Mouse (Mus musculus) midbrain, embryonic 13.5 days (tissue): ENCODE measurements around the gene Cdh6. TPM values are rescaled to one million over a fixed set of nuclear protein-coding genes. Genes with fewer than 3 reads are reported as not detected.

Experiments used
- ATAC-seq: fragments of 200-750 bp; cut with Nextera tagmentation; 2 replicates; pipeline ENCODE4 v1.8.0; 2017; ENCODE audit warnings: mild to moderate bottlenecking, moderate TSS enrichment, moderate library complexity
- H3K27ac ChIP-seq: fragments of 300-500 bp; sonication (generic); 2 replicates; pipeline ENCODE4 v1.5.1; 2015; ENCODE audit warnings: inconsistent platforms, mild to moderate bottlenecking, moderate library complexity
- H3K27me3 ChIP-seq: fragments of 300-500 bp; sonication (generic); 2 replicates; pipeline ENCODE4 v1.6.1; 2015; ENCODE audit warnings: mild to moderate bottlenecking, inconsistent platforms
- H3K36me3 ChIP-seq: fragments of 300-500 bp; sonication (generic); 2 replicates; pipeline ENCODE4 v1.6.1; 2015; ENCODE audit warnings: mild to moderate bottlenecking, inconsistent platforms
- H3K4me1 ChIP-seq: fragments of 300-500 bp; sonication (generic); replicated peaks from 2 replicates; pipeline ENCODE4 v1.6.1; 2015; ENCODE audit warnings: inconsistent platforms
- H3K4me2 ChIP-seq: fragments of 300-500 bp; sonication (generic); replicated peaks from 2 replicates; pipeline ENCODE4 v1.6.1; 2015; ENCODE audit warnings: moderate library complexity, mild to moderate bottlenecking, inconsistent platforms
- H3K4me3 ChIP-seq: fragments of 300-500 bp; sonication (generic); replicated peaks from 2 replicates; pipeline ENCODE4 v1.5.1; 2015; ENCODE audit warnings: mild to moderate bottlenecking, inconsistent platforms
- H3K9ac ChIP-seq: fragments of 300-500 bp; sonication (generic); replicated peaks from 2 replicates; pipeline ENCODE4 v1.6.1; 2015; ENCODE audit warnings: mild to moderate bottlenecking, inconsistent platforms
- H3K9me3 ChIP-seq: fragments of 300-500 bp; sonication (generic); 2 replicates; pipeline ENCODE4 v1.6.1; 2016; ENCODE audit warnings: mild to moderate bottlenecking, inconsistent platforms
- WGBS: fragments of 180-500 bp; shearing (Covaris S2); methylation state at CpG from one replicate; pipeline ENCODE4 v1.1.7; 2015; 5-methylcytosine and 5-hydroxymethylcytosine counted together
- polyA plus RNA-seq: library from polyadenylated mRNA; unstranded; fragments of >200 nt; fragmentation: Nextera tagmentation; extraction: Ambion mirVana; gene quantifications from 2 replicates; pipeline ENCODE4 v1.2.1, GENCODE M21; 2015

The Cdh6 gene
- polyA plus RNA-seq, 1 experiment from 2014 or later: 10.2 TPM

GRCm38 (mm10) chr15:13088504-13089058 lies 84.9 kb downstream of the Cdh6 start:
- H3K4me3 ChIP-seq: no peak overlapping the region
- H3K4me1 ChIP-seq: 0 out of 2 replicates have a peak, but pooled peaks cover 4% of the 10 kb centered on the region
- peak; percentile 91 for ATAC-seq
- H3K27me3 ChIP-seq: no peaks in the 10 kb centered on the region
- no peaks in the 10 kb centered on the region for H3K36me3 ChIP-seq
- WGBS: 41% methylated on average over 7 of the region's 7 CpGs
- no peaks in the 10 kb centered on the region for H3K9me3 ChIP-seq
- no peak overlapping the region for H3K4me2 ChIP-seq
- H3K27ac ChIP-seq: no peak overlapping the region
- no peak overlapping the region for H3K9ac ChIP-seq

- Histone ChIP-seq H3K36me3 (no peaks in the 10 kb centered on the region), H3K4me2 (no peak overlapping the region), H3K9ac (no peak overlapping the region), H3K27me3 (no peaks in the 10 kb centered on the region), H3K4me1 (no peaks in the 10 kb centered on the region), H3K27ac (no peak overlapping the region), H3K9me3 (no peaks in the 10 kb centered on the region), H3K4me3 (no peak overlapping the region)
- 88% methylated on average over 9 of the region's 9 CpGs for WGBS
- ATAC-seq: no peak
Observed at GRCm38 (mm10) chr15:13084746-13085145, 88.7 kb downstream of the Cdh6 start.

GRCm38 (mm10) chr15:13076908-13077669 lies 96.4 kb downstream of the Cdh6 start:
- H3K27me3 ChIP-seq: no peaks in the 10 kb centered on the region
- H3K9me3 ChIP-seq: no peaks in the 10 kb centered on the region
- no peak overlapping the region for H3K27ac ChIP-seq
- H3K4me2 ChIP-seq: no peak overlapping the region
- no peak overlapping the region for H3K4me3 ChIP-seq
- no peak overlapping the region for H3K9ac ChIP-seq
- no peaks in the 10 kb centered on the region for H3K36me3 ChIP-seq
- no peak for ATAC-seq
- WGBS: 79% methylated on average over 8 of the region's 8 CpGs
- no peaks in the 10 kb centered on the region for H3K4me1 ChIP-seq

GRCm38 (mm10) chr15:13074047-13074446 lies 99.4 kb downstream of the Cdh6 start:
- Histone ChIP-seq H3K4me1 (no peaks in the 10 kb centered on the region), H3K36me3 (no peaks in the 10 kb centered on the region), H3K4me3 (no peak overlapping the region), H3K9ac (no peak overlapping the region), H3K27ac (no peak overlapping the region), H3K27me3 (no peaks in the 10 kb centered on the region), H3K4me2 (no peak overlapping the region), H3K9me3 (no peaks in the 10 kb centered on the region)
- no peak for ATAC-seq
- WGBS: 70% methylated on average over 4 of the region's 4 CpGs

- H3K4me3 ChIP-seq: no peak overlapping the region
- H3K36me3 ChIP-seq: no peaks in the 10 kb centered on the region
- H3K27ac ChIP-seq: no peak overlapping the region
- peak; percentile 49; the same call in 1 of the 2 replicates for ATAC-seq
- no peaks in the 10 kb centered on the region for H3K9me3 ChIP-seq
- H3K27me3 ChIP-seq: no peaks in the 10 kb centered on the region
- H3K9ac ChIP-seq: no peak overlapping the region
- H3K4me2 ChIP-seq: no peak overlapping the region
- peaks cover 15% of the 10 kb centered on the region for H3K4me1 ChIP-seq
Observed at GRCm38 (mm10) chr15:13068213-13068516, 105.3 kb downstream of the Cdh6 start.

- Histone ChIP-seq H3K9me3 (no peaks in the 10 kb centered on the region), H3K36me3 (no peaks in the 10 kb centered on the region), H3K4me1 (peaks cover 15% of the 10 kb centered on the region), H3K27ac (no peak overlapping the region), H3K4me2 (peak overlapping the region; percentile 40), H3K4me3 (0 out of 2 replicates have a peak overlapping the region, but pooled peaks have one; percentile 12), H3K27me3 (no peaks in the 10 kb centered on the region), H3K9ac (no peak overlapping the region)
- ATAC-seq: peak; percentile 80
- 54% methylated on average over 20 of the region's 20 CpGs for WGBS
Observed at GRCm38 (mm10) chr15:13067429-13068212, 105.9 kb downstream of the Cdh6 start.

- 78% methylated on average over 9 of the region's 9 CpGs for WGBS
Observed at GRCm38 (mm10) chr15:13066765-13067164, 106.7 kb downstream of the Cdh6 start.

GRCm38 (mm10) chr15:13063633-13064032 lies 109.8 kb downstream of the Cdh6 start:
- ATAC-seq: no peak
- H3K27ac ChIP-seq: no peak overlapping the region
- H3K36me3 ChIP-seq: no peaks in the 10 kb centered on the region
- H3K9me3 ChIP-seq: no peaks in the 10 kb centered on the region
- H3K4me3 ChIP-seq: no peak overlapping the region
- peaks cover 14% of the 10 kb centered on the region for H3K4me1 ChIP-seq
- H3K9ac ChIP-seq: no peak overlapping the region
- 96% methylated on average over 13 of the region's 13 CpGs for WGBS
- H3K27me3 ChIP-seq: no peaks in the 10 kb centered on the region
- H3K4me2 ChIP-seq: no peak overlapping the region

More at GRCm38 (mm10) chr15:13066765-13067164, 106.7 kb downstream of the Cdh6 start:
- Histone ChIP-seq H3K4me1 (peaks cover 15% of the 10 kb centered on the region), H3K9me3 (no peaks in the 10 kb centered on the region), H3K27me3 (no peaks in the 10 kb centered on the region), H3K27ac (no peak overlapping the region), H3K36me3 (no peaks in the 10 kb centered on the region), H3K9ac (no peak overlapping the region), H3K4me3 (no peak overlapping the region), H3K4me2 (no peak overlapping the region)
- no peak for ATAC-seq

GRCm38 (mm10) chr15:13057728-13058127 lies 115.7 kb downstream of the Cdh6 start:
- Histone ChIP-seq H3K4me3 (no peak overlapping the region), H3K36me3 (no peaks in the 10 kb centered on the region), H3K9ac (no peak overlapping the region), H3K9me3 (no peaks in the 10 kb centered on the region), H3K4me2 (no peak overlapping the region), H3K4me1 (0 out of 2 replicates have a peak, but pooled peaks cover 5% of the 10 kb centered on the region), H3K27me3 (no peaks in the 10 kb centered on the region), H3K27ac (no peak overlapping the region)
- peak; percentile 43; the same call in 1 of the 2 replicates for ATAC-seq
- WGBS: 78% methylated on average over 5 of the region's 5 CpGs

GRCm38 (mm10) chr15:13057302-13057701 lies 116.2 kb downstream of the Cdh6 start:
- H3K4me1 ChIP-seq: 0 out of 2 replicates have a peak, but pooled peaks cover 5% of the 10 kb centered on the region

GRCm38 (mm10) chr15:13047910-13048309 lies 125.6 kb downstream of the Cdh6 start:
- H3K9me3 ChIP-seq: no peaks in the 10 kb centered on the region
- H3K4me2 ChIP-seq: no peak overlapping the region
- ATAC-seq: no peak
- no peak overlapping the region for H3K9ac ChIP-seq
- H3K27ac ChIP-seq: no peak overlapping the region
- H3K4me1 ChIP-seq: no peaks in the 10 kb centered on the region
- no peaks in the 10 kb centered on the region for H3K27me3 ChIP-seq
- peaks cover 8% of the 10 kb centered on the region for H3K36me3 ChIP-seq
- WGBS: 86% methylated on average over 7 of the region's 7 CpGs
- H3K4me3 ChIP-seq: no peak overlapping the region

More at GRCm38 (mm10) chr15:13057302-13057701, 116.2 kb downstream of the Cdh6 start:
- WGBS: 72% methylated on average over 10 of the region's 10 CpGs
- no peak overlapping the region for H3K4me2 ChIP-seq
- H3K36me3 ChIP-seq: no peaks in the 10 kb centered on the region
- no peak overlapping the region for H3K4me3 ChIP-seq
- no peak overlapping the region for H3K9ac ChIP-seq
- no peaks in the 10 kb centered on the region for H3K9me3 ChIP-seq
- ATAC-seq: no peak
- H3K27me3 ChIP-seq: no peaks in the 10 kb centered on the region
- H3K27ac ChIP-seq: no peak overlapping the region

GRCm38 (mm10) chr15:13034436-13034835 lies 139.0 kb downstream of the Cdh6 start:
- Histone ChIP-seq H3K4me2 (no peak overlapping the region), H3K36me3 (0 out of 2 replicates have a peak, but pooled peaks cover 5% of the 10 kb centered on the region), H3K4me3 (no peak overlapping the region), H3K9ac (no peak overlapping the region), H3K4me1 (no peaks in the 10 kb centered on the region), H3K9me3 (no peaks in the 10 kb centered on the region), H3K27ac (no peak overlapping the region), H3K27me3 (no peaks in the 10 kb centered on the region)
- WGBS: 79% methylated on average over 16 of the region's 16 CpGs
- ATAC-seq: no peak
